Mouse (Mus musculus) CH12F3 (cell line): Measurements from ENCODE around the gene Gpr4.

Source experiments
- in situ Hi-C: fragments of 300-500 bp; cut with MboI; formaldehyde crosslinking; loops from 2 replicates; pipeline ENCODE4 v1.14.3; 2020; ENCODE audit warnings: low sequenced_read_pairs

The Gpr4 gene

DNA sequence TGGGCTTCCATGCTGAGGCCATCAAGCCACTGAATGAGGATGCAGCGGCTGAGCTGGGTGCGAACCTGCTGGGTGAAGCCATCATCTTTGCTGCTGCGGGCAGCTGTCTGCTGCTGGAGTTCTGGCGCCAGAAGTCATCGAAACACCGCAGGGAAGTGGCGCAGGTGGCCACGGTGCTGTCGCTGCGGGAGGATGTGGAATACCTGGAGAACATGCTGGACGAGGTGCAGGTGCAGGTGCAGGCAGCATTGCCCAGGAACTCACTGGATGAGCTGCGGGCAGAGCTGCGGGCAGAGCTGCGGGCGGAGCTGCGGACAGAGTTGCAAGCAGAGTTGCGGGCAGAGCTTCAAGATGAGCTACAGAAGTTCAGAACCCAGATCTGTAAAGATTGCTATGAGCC is 43.1 kb downstream of the Gpr4 start:
- in situ Hi-C loops: no loop called here

DNA sequence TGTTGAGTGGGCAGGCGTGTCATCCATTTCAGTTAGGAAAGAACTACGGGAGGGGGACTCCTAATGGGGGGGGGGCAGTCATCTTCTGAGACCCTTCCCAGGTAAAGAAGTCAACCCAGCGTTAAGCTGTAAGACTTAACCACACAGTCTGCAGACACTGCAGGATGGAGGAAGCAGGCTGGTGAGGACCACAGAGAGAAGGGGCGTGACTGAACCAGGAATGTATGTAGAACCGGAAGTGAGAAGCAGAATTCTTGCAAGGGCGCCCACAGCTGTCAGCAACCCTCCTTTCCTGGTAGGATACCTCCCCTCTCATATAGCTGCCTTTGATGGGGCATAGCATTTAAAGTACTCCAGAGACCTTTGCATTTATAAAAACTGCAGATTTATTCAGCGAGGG is 44.2 kb downstream of the Gpr4 start:
- in situ Hi-C loops: no loop called here

DNA sequence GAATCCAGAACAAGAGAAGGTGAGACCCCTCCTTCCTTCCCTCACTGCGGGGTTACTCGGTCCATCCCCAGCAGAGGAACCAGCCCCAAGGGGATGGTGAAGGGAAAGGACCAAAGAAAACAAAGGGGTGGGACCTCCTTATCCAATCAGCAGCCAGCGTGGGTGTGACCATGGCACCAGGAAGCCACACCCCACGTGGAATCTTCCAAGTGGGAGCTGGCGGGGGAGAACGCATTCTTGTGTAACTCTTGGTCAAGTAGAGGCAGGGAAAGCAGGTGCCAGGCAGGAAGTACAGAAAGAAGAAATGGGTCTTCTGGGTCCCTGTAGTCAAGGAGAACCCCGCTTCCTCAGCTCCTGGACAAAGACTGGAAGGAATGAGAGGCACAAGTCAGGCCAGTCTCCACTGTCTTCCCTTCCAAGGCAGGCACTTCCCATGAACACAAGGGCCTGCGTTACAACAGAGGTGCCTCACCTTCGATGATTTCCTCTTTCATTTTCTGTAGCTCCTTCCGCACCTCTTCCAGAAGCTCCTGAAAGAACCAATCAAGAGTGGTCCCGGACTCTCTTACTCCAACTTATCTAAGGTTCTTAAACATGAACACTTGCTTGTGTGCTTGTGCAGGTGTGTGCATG is 45.2 kb downstream of the Gpr4 start:
- in situ Hi-C loops: no loop called here

DNA sequence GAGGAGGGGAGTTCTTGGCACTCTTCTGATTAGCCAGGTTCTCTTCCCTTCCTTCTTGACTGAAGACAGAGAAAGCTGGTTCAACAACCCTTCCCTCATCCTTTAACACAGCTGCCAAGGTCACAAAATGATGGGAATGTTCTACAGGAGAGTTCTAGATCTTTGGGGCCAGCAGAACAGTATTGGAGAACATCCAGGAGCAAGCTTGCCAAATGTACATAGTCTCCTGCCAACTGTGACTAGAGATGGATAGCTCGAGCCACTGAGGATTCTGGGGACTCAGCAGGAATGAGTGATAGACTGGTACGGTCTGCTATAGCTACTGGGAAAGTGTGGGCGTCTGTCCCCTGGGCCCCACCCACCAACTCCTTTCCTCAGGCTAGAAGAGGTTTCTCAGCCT is 46.0 kb downstream of the Gpr4 start:
- in situ Hi-C loops: no loop called here

DNA sequence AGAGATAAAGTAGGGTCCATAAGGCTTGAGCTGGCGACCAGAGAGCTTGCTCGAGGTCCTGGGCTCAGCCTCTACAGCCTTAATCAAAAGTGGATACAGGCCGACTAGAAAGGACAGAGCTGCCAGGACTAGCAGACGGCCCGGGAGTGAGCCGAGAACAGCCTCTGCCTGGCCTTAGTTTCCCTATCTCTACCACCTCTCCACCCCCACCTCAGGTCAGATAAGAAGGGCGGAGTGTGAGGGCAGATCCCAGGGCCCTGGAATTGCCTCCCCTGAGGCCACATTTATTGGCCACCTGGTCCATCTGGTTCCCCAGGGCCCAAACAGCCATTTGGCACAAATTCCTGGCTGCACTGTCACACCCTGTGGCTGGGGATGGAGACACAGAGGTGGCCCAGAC is 52.8 kb downstream of the Gpr4 start:
- in situ Hi-C loops: no loop called here

DNA sequence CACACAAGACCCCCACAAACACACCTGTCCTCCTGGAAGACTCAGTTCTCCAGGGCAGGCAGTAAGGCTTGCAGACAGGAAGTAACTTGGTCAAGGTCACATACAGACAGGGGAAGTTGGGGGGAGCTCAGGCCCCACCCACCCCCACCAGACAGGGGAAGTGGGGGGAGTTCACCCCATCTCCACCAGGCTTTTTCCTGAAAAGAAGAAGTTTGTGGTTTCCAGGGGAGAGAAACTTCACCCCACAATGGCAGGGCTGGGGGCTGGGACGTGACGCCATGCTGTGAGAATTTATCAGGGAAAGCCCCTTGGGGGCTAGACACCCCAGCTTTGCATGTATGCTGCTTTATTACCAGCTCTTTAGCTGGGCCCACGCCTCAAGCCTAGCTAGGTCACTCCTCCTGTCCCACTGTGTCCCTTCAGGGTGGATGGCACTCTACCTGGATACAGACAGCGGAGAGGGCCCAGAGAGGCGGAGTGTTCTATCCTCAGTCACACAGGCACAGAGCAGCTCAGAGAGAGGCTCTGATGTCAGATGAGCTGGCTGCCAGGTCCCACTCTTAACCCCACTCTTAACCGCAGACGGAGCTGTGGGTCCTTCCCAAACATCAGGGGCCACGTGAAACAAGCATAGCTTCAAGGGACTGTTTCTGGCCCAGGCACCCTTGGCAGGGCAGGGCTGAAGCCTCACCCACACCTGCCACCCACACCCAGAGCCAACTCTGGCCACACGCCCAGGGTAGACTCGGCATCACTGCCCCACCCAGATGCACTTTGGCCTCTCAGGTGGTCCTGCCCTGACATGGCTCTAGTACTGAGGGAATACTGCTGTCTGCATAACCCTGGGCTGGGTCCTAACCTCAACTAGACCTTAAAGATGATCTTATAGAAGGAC is 53.8 kb downstream of the Gpr4 start:
- in situ Hi-C loops: no loop called here

DNA sequence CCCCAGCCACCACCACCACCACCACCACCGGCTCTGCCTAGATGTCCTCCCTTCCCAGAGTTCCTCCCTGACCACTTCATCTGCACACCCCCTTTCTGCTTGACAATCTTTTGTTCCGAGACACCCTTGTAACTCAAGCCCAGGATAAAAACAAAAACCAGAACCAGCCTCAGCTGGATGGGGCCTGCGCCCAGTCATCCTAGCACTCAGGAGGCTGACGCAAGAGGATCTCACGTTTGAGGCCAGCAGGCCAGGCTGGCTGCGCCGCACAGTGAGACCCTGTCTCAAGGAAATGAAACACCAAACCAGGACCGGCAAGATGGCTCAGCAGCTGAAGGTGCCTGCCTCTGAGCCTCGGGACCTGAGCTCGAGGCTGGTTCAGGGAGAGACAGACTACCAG is 54.7 kb downstream of the Gpr4 start:
- in situ Hi-C loops: no loop called here

DNA sequence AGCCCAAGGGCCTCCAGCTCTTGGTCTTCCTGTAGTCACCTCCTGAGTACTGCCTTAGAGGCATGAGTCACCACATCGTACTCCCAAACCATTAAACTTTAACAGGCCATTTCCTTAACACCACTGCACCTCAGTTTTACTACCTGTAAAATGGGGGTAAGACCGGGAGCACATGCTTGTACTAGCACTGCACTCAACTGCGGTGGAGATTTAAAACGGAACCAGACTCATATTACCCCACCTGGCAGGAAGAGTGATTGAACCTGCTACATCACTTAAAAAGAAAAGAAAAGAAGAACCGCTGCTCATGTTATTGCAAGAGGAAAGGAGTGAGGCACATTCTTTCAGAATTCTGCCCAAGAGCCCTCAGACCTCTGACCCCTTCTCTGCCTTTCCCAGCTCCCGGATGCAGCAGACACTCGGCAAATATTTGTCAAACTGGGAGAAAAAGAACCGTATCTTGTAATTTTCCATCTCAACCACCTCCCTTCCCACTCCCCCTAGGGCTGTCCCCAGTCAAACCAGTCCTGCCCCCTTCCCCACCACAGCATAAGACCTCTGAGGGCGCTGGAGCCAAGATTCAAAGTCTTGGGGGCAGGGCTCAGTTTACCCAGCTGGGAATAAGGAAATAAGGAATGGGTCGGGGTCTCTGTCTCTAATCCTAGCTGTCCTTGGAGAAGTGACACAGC is 56.8 kb downstream of the Gpr4 start:
- in situ Hi-C loops: no loop called here

DNA sequence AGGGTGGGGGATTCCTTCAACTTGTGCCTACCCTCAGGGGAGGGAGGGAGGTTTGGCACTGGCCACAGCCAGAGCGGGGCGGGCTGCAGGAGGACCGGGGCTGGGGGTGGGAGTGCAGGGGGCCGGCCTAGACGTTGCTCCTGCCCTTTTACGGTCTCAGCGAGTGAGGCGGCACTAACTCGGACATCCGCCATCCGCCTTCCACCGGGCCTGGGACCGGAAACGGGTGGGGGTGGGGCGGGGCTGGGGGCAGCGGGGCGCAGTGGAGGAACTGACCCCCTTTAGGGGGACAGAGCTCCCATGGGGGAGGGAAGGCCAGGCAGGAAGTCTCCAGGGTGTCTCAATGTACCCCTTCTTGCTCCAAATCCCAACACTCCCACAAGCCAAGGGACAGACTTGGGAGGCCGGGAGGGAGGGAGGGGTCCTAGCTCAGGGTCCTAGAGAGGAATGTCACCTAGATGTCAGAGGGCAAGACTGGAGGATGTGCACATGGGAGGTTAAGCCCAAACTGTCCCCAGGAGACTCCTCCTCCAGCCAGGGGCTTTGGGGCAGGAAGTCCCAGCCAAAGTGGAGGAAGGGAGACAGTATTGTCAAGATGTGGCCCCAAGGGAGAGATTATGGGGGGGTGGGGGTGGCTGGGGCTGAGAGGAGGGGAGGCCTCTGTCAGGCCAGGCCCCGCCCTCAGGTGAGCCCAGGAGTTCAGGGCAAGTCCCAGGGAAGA is 57.5 kb downstream of the Gpr4 start:
- in situ Hi-C loops: loop anchor here (10.0 kb wide), 1 partner anchor 95 kb away; the partner anchor contains the start of gene Eml2

DNA sequence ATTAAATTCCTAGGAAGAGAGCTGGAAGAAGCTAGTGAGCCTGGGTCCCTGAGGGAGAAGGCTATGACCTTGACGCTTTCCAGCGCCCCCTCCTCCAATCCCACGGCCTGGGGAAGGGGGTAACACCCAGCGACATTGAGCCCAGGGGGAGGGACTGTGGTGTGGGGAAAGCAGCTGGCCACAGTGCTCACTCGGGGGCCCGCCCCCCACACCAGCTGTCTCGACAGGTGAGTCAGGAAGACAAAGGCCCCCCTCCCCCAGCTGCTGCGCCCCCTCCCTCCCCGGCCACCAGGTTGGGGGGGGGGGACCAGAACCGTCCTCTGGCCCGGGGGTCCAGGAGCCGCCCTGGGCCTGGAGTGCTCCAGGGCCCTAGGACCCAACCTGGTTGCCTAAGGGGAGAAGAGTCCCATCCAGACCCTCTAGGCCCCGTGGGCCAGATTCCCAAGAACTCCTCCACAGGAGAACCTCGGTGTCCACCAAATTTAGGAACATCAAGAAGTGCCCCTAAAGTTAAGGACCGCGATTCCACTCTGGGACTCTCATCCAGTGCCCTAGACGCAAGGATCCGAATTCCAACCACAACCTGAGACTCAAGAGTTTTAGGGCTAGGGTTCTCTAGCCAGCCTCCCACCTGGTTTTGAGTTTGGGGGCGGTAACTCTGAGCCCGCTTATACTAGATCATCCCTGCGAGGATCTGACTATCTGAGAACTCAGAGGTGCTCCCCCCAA is 58.3 kb downstream of the Gpr4 start:
- in situ Hi-C loops: loop anchor here (10.0 kb wide), 1 partner anchor 96 kb away; the partner anchor contains the start of gene Eml2

DNA sequence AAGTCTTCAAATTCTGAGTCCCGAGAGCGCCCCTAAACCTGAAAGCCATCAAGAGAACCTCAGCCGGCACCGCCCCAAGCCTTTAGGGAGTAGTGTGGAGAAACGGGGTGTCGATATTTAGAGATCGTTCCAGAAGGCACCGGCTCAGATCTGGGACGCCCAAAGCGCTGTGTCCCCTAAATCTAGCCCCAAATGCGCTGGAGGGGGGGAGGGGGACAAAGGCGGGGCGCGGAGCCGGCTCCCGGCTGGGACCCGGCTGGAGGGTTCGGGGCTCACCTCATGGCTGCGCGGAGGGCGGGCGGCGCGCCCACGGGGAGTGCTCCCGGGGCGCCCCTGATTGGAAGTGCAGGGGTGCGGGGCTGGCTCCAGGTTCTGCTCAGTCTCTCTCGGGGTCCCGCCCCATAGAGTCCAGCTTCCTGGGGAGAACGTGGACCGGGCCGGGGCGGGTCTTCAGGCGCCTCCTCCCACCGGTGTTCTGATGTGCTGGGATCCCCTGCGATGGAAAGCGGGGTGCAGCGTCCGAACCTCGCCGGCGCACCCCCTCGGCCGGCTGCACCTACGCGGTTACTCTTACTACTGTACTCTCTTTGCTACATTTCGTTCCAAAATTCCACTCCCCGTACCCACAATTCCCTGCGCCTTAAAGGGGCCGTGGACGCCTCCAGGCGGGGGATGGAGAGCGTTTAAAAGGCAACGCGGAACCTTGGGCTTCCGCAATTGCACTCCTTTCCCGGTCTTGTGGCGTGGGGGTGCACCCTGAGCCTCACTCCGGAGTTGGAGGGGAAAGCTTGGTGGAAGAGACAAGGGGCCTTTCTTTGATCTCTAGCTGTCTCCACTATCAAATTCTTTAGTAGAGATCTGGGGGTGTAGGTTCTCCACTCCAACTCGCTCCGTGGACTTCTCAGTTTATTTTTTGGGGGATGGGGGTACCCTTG is 59.2 kb downstream of the Gpr4 start, which contains the start of gene Vasp:
TSS of gene Vasp (minus strand) at position 580 of the 935 bp plus-strand sequence.
- in situ Hi-C loops: loop anchor here (10.0 kb wide), 1 partner anchor 97 kb away; the partner anchor contains the start of gene Eml2

DNA sequence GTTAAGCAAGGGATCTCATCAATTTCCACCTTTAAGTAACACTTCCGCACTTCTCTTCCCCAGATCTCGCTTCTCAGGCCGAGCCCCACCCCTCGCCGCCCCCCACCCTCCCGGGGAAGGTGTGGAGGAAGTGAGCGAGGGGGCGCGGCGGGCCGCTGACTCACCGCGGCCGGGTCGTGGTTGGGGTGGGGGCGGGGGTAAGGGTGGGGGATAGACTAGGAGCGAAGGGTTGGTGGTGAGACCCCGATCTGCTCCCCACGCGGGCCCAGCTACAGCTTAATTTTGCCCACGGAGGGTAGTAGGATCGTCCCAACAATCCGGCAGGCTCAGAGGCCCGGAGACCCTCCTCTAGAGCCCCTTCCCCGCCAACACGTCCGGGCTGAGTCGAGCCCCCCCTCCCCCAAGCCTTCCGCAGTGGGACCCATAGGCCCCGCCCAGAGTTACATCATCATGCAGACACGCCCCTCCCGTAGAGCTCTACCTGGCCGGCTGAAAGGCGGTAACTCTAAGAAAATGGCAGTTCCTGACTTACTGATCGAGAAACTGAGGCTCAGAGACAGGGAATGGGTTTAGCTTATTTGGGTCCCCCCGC is 59.9 kb downstream of the Gpr4 start:
- in situ Hi-C loops: loop anchor here (10.0 kb wide), 1 partner anchor 97 kb away; the partner anchor contains the start of gene Eml2
